Mouse (Mus musculus): ENCODE measurements around the gene Thap7. TPM values are rescaled to one million over a fixed set of nuclear protein-coding genes. Genes with fewer than 3 reads are reported as not detected.
"Not testable (repeated sequence)": the region's sequence is repeated elsewhere in the genome, so short reads cannot be mapped to it uniquely, and the experiment has no call there.

The Thap7 gene
- 10 to 100 TPM; 67.5 to 70.8 TPM for polyA plus RNA-seq (2017; shearing (Covaris generic))

- peak; percentile 90 for ATAC-seq
These were observed at the start of gene Thap7 for GRCm38 (mm10) chr16:17530640-17531288. Thap7 (minus strand) TSS chr16:17531136.

- no peak for ATAC-seq
These were observed 45.9 kb upstream of the Thap7 start for GRCm38 (mm10) chr16:17576825-17577215.

DNA sequence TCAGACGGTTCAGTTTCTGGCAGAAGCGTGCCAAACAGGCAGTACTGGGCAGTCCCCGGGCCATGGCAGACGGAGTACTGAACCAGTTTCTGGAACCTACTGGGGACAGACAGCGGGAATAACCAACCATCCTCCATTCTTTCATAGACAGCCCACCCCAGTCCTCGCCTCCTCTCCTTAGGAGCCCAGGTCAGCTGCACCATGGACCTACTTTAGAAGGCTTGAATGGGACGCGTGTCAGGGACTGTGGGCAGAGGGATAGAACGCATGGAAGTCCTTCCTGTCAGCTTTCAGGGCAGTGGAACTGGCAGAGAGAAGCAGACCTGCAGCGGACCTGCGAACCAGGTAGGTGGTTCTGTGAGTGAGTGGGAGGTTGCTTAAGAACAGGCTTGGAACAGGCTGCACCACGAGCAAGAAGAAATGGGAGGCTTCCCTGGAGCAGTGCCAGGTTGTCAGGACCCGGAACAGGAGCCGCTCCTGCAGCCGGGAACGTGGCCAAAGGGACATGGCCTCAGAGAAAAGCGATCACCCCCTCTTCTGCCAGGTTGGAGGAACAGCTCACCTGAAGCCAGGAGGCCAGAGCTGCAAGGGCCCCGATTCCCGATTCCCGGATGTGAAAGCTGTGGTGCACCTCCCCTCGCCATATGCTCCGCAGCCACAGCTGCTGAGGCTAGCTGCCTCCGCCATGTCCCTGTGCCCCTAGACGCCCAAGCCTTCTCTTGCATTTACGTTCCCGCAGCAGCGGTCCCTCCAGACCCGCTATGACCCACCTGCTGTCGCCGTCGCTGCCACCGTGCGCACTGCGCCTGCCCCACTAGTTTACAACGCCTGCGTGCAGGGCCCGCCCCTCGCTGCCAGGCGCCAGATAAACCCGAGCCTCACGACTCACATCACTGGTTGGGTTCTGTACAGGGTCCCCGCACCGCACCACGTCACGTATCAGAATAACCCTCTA is 45.2 kb upstream of the Thap7 start:
- ATAC-seq, result no peak

- ATAC-seq, result no peak
These were observed 35.2 kb upstream of the Thap7 start for GRCm38 (mm10) chr16:17566186-17566585.

DNA sequence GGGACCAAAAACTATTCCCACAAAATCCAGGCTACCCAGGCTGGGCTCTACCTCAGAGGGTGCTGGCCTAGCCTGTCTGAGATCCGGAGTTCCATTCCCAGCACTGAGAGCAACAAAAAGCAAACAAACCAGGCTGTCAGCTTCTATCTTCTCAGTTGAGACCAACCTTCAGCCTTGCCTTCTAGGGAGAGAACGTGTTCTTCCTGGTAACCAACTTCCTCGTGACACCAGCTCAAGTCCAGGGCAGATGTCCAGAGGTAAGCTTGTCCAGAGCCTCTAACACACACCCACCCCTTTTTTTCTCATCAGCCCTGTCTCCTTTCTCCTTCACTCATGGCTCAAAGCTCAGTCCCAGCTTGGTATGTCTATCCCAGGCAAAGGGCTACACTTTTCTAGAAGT is 33.8 kb upstream of the Thap7 start:
- ATAC-seq, result no peak

GRCm38 (mm10) chr16:17564221-17564620 is 33.3 kb upstream of the Thap7 start:
- ATAC-seq, result no peak

GRCm38 (mm10) chr16:17563580-17563979 is 32.6 kb upstream of the Thap7 start:
- ATAC-seq, result no peak

GRCm38 (mm10) chr16:17561751-17562208 is 30.8 kb upstream of the Thap7 start, which contains the start of gene P2rx6:
P2rx6 (plus strand) TSS chr16:17561885.
- ATAC-seq, result no peak

- no peak for ATAC-seq
These were observed 30.3 kb upstream of the Thap7 start, which contains the start of gene Lrrc74b for GRCm38 (mm10) chr16:17561128-17561750. Lrrc74b (minus strand) TSS chr16:17561247.

- no peak for ATAC-seq
These were observed 28.6 kb upstream of the Thap7 start for GRCm38 (mm10) chr16:17559396-17560027.

DNA sequence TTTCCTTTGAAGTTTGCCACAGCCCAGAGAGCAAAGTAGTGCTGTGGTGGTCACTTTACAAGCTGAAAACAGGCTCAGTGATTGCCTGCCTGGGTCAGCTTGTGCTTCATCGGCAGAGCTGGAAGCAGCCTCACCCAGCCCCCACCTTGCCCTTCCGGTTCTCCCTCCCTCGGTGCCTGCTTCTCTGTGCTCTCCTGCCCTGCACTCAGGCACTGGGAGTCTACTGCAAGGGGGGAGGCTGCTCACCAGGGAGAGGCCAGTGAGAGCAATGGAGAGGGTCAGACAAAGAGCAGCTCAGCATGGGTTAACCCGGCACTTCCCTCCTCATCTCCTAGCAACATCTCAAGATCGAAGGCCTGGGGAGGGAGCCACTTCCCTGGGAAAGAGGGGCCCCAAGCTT is 27.9 kb upstream of the Thap7 start:
- no peak for ATAC-seq

- peak; percentile 25 for ATAC-seq
These were observed 27.1 kb upstream of the Thap7 start for GRCm38 (mm10) chr16:17557947-17558480.

DNA sequence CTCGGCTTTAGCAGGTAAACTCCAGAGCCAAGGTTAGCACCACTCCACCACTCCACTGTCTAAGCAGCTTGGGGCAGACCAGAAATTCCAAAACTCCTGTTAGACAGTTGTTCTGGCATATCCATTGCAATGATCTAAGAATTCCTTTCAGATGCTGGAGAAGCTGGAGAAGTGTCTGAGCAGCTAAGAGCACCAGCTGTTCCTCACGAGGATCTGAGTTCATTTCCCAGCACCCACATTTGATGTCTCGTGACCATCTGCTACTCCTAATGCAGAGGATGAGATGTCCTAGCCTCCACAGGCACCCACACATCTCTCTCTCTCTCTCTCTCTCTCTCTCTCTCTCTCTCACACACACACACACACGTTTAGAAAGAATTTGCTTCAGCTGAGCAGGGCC is 26.0 kb upstream of the Thap7 start:
- no peak for ATAC-seq

GRCm38 (mm10) chr16:17556180-17556579 is 25.2 kb upstream of the Thap7 start:
- ATAC-seq, result no peak

DNA sequence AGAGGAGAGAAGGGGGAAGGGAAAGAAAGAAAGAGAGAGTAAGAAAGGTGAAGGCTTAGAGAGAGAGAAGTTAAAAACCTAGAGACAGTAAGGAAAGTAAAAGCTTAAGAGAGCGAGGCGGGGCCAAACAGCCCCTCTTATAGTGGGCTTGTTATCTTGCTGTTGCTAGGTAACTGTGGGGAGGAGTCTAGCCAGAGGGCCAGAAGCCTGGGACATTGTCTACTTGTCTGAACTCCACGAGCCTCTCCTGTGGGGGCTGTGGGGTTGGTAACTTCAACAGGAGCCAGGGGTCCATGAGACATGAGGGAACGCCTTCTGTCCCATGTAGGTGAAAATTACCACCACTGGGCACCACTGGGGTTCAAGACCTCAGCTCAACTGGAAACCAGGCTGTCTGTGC is 23.8 kb upstream of the Thap7 start:
- ATAC-seq, result not testable (repeated sequence)

- peak; percentile 99 for ATAC-seq
These were observed 23.2 kb upstream of the Thap7 start for GRCm38 (mm10) chr16:17553910-17554685.

DNA sequence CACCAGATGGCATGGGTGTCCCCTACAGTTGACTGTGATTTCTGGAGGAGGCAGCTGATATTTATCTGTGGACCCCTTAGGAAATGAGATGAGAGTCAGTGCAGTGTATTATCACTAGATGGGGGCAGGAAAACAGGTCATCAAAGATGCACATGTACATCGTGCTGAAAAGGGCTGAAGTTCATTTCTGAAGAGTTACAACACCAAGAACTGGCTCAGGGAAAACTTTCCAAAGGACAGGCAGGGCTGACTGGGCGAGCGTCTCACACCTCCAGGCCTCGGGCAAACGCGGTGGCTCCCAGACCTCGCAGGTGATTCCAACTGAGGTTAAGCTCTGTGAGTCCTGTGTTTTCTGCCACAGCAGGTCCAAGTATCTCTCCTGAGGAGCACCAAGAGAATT is 21.9 kb upstream of the Thap7 start:
- no peak for ATAC-seq

DNA sequence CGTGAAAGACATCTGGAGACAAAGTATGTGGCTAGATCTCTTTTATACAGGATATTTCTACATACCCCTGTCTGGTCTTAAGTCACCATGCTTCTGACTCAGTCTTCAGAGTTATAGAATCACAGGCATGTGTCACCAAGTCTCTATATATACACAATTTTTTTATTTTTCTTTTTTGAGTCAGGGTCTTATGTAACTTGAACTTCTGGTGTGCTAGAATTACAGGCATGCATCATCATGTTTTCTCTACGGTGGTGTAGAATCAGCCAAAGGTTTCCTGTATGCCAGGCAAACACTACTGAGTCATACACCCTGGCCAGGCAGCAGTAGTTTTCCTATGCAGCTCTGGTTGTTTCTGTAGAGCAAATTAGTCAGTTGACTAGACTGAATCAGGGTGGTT is 11.7 kb upstream of the Thap7 start:
- ATAC-seq, result no peak

DNA sequence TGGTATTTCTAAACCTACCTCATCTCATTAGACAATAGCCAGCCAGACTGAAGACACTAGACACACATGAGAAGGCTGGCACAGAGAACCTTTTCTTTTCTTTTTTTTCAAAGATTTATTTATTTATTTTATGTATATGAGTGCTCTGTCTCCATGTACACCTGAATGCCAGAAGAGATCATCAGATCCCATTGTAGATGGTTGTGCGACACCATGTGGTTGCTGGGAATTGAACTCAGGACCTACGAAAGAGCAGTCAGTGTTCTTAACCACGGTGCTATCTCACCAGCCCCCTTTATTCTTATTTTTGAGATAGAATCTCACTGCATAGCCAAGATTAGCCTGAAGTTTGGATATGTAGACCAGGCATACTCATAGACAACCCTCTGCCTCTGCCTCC is 5.6 kb upstream of the Thap7 start:
- no peak for ATAC-seq

GRCm38 (mm10) chr16:17532676-17533329 is 1.9 kb upstream of the Thap7 start:
- no peak for ATAC-seq

GRCm38 (mm10) chr16:17532271-17532670 is 1.3 kb upstream of the Thap7 start:
- ATAC-seq, result no peak

Measured in activated CD4-positive, CD25-positive, alpha-beta regulatory T cell, adult 4 months (primary cell).